Mouse (Mus musculus) heart, postnatal 36 days (tissue): ENCODE measurements around the gene Tnfrsf4. TPM values are rescaled to one million over a fixed set of nuclear protein-coding genes. Genes with fewer than 3 reads are reported as not detected.

ENCODE experiments used
- DNase-seq, 2 experiments: peaks; one replicate each; pipeline ENCODE4 v3.0.0; 2021 to 2022
- intact Hi-C: fragments of 180-260 bp; cut with DNase I; formaldehyde crosslinking; loops from one replicate; pipeline ENCODE4 v1.15.1; 2025
- total RNA-seq, 2 experiments: library from RNA; stranded (reverse); gene quantifications; 2 replicates each; pipeline ENCODE4 v1.2.3; 2021

Tnfrsf4 gene
- total RNA-seq, 2 experiments from 2014 or later: 0.27 to 0.39 TPM

DNA sequence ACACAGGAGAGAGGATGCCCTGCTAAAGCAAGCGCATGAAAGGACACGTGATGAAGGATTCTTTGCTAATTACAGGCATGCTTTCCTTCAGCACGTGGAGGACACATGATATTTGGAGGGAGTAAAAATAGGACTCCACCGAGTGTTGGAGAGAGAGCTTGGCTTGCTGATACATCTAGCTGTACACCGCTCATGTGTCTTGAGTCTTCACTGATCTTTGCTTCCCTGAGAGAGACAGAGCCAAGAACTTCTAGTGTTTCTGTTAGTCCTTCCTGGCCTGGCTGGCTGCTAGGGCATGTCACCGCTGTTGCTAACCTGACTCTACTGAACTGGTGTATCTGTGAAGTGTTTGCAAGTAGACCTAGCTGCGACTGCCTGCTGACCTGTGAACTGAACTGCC is 10.5 kb downstream of the Tnfrsf4 start:
- DNase-seq: peak in 1 of 2 experiments; percentile 21
- intact Hi-C loops: no loop called here

DNA sequence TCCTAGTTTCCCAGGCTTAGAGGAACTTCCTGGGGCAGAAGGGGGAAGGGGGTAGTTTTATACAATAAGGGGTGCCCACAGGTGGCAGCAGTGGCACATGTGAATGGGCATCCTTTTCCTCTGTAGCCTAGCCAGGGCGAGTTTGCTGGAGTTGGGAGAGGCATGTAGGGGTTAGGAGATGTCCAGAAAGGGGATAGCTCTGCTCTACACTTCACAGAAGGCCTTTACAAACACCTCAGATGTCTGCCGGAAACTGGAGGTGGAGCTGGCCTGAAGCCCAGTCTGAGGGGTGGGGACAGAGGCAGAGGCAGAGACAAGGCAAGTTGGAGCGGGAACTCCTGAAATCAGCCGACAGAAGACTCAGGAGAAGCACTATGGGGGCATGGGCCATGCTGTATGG is 12.4 kb downstream of the Tnfrsf4 start, which contains the start of gene Tnfrsf18:
Gene Tnfrsf18 (plus strand): TSS at position 152 of the 400 bp plus-strand sequence.
- DNase-seq: peak; percentile 30 to 53
- intact Hi-C loops: no loop called here

DNA sequence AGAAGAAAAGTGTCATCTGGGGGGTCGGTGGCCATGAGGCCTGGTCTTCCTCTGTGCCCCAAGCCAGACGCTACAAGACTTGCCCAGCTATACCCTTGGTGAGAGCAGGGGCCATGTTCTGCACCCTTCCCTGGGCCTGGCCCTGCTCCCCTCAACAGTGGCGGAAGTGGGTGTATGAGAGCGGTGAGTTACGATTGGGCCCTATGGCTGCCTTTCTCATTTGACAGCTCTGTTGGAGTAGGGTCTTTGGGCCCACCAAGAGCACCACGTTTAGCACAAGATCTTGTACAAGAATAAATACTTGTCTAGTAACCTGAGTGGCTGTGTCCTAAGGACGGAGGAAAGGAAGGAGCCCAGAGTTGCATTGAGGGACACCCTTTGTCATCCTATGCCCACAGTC is 14.9 kb downstream of the Tnfrsf4 start:
- intact Hi-C loops: no loop called here
- DNase-seq: no peak

DNA sequence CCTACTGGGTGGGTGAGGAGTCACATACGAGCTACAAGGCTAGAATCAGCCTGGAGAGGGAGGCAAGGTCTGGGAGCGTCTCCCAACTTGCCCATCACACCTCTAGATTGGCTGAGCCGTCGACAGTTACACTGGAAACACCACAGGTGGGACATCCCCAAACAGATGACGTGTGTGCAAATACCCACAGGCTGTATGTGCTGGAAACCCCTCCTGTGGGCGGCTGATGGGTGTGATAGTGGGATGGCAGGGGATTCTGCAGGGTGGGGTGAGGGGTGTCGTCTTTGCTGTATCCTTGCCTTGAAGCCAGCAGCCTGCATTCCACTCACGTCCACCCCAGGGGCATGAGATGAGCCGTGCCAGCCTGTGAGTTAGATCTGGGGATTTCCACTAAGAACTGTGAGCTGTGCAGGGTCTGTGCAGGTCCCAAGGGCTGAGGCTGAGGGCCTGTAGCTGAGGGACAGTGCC is 17.0 kb downstream of the Tnfrsf4 start:
- DNase-seq: no peak
- intact Hi-C loops: loop anchor here (5.0 kb wide), 3 partner anchors 68 to 167 kb away; partner anchors contain the start of genes Agrn and C1qtnf12

DNA sequence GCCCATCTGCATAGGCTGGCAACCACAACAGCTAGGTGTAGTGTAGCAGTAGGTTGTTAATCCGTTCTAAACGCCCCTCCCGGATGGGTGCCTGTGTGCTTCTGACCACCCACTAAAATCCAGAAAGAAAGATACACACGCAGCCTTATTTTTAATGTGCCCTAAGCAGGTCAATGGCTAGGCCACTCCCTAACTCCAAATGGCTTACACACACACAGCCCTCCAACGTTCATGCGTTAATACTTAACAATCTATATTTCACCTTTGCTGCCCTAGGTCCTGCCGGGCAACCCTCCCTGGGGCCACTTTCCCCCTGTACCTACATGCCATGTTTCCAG is 17.6 kb downstream of the Tnfrsf4 start:
- DNase-seq: no peak

DNA sequence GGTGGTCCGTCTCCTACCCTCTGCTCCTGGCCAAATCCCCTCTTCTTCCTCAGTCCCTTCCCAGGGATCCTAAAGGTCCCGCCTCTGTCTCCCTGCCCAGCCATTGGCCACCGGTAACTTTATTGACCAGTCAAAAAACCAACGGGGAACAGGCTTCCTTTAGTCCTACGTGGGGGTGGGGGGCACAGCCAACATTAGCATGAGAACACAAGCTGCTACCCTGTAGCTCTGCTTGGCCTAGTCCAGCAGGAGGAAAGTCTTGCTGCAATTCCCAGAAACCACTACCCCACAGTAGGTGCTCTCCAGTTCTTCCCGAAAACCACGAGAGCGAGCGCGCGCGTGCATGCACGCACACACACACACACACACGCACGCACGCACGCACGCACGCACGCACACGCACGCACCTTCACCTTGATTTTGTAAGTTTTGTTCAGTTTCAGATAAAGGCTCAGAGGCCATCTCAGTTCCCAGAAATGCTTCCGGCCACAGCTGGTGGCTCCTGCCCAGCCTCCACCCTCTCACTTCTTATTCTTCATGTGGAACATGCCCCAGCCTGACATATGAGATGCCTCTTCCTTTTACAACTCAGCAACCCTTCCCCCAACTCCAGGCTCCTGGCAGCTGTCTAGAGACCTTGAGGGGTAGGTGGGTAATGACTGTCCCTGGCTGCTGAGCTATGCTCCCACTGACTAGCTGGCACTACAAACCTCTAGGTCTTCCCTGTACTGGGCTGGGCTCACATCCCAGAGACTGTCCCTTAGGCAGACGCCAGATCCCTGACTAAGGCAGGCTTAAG is 18.1 kb downstream of the Tnfrsf4 start:
- DNase-seq: peak; percentile 77 to 81
- intact Hi-C loops: loop anchor here (2.0 to 5.0 kb wide), 4 partner anchors 39 to 166 kb away; partner anchors contain the start of genes Agrn, B3galt6, C1qtnf12 and Sdf4

More for the DNA sequence above, 17.6 kb downstream of the Tnfrsf4 start:
- intact Hi-C loops: loop anchor here (5.0 kb wide), 3 partner anchors 69 to 166 kb away; partner anchors contain the start of genes Agrn and C1qtnf12

DNA sequence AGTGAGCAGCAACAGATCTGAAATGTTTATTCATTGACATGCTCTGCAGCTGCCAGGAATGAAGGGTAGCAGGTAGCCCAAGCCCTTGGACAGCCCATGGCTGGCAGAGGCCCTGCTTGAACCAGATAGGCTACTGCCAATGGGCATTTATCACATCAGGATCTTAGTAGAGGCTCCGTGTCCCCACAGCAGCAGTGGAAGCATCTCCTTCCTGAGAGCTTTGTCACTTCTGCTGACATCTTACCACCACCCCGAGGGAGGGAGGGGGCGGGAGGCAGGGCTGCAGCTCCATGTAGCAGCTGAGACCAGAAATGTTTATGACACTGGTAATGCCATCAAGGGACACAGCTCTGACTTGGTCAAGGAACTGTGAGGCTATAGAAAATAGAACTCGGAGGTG is 19.2 kb downstream of the Tnfrsf4 start:
- intact Hi-C loops: loop anchor here (2.0 to 5.0 kb wide), 4 partner anchors 40 to 164 kb away; partner anchors contain the start of genes Agrn, B3galt6, C1qtnf12 and Sdf4
- no peak for DNase-seq

DNA sequence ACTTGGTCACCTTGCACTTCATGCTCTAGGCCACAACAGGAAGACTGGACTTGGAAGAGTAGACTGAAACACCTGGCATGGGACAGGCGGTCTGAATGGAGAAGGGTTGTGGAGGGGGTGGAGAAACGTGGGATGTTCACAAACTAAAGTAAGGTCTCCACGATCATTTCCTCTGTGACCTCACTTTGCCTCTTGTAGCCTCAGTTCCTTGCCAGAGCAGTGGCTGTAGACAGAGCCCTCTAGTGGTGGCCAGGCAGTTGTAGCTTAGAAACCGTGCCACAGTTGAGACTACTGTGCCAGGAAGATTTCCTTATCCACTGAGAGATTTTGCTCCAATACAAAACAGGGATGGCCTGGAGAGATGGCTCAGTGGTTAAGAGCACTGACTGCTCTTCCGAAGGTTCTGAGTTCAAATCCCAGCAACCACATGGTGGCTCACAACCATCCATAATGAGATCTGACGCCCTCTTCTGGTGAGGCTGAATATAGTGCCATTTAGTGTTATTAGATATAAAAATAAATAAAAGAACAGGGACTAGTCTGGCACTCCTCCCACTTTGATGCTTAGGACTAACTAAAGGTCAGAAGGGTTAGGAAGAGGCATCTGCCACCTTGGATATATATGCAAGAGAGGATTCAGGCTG is 20.0 kb downstream of the Tnfrsf4 start:
- DNase-seq: peak; percentile 42
- intact Hi-C loops: loop anchor here (2.0 to 5.0 kb wide), 4 partner anchors 41 to 164 kb away; partner anchors contain the start of genes Agrn, B3galt6, C1qtnf12 and Sdf4

DNA sequence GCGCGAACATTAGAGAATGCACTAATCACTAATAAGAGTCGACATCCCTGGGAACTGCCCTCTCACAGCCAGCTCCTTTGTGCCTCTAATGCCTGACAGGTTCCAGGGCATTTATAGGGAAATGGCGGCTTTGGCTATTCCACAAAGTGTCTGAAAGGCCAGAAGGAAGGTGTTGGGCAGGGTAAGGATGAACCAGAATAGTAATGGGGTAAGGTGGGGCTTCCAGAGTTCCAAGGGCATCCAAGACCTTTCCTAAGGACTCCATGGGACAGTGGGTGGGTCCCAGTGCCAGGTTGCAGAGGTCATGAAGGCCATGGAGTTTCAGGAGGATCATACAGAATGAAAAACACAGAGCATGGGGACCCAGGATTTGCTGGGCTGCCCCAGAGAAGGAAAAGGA is 20.7 kb downstream of the Tnfrsf4 start:
- no peak for DNase-seq
- intact Hi-C loops: loop anchor here (5.0 kb wide), 3 partner anchors 68 to 163 kb away; partner anchors contain the start of genes Agrn and C1qtnf12

DNA sequence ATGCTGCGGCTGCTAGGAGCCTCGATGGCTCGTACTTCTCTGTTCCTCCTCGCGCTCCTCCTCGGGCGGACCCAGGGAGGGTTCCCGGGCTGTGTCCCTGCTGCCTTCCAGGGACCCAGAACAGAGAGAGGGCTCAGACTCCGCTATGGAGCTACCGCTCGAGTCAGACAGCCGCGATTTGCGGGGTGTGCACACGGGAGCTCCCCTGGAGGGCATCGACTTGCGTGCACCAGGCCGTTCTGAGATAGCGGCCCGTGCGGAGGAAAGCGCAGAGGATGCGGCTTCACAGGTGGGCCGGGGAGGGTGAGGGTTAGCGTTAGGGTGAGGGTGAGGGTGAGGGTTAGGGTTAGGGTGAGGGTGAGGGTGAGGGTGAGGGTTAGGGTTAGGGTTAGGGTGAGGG is 21.3 kb downstream of the Tnfrsf4 start:
- intact Hi-C loops: loop anchor here (5.0 kb wide), 3 partner anchors 67 to 162 kb away; partner anchors contain the start of genes Agrn and C1qtnf12
- DNase-seq: no peak

DNA sequence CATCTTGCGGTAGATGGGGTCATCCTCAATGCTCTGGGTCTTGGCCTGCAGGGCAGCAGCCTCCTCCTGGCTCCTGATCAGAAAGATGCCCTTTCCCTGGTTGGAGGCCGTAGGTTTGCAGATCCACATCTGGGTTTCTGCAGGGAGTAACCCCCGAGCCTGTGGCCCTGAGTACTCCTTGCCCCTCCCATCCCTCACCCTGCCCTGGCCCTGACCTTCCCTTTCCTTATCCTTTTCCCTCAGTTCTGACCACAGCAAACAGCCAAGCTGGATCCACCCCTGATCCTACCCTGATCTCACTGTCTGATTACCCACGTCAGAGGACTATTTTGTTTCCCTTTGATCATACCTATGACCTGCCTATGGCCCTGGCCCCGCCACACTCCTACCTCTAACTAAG is 31.1 kb downstream of the Tnfrsf4 start:
- intact Hi-C loops: no loop called here
- DNase-seq: no peak

DNA sequence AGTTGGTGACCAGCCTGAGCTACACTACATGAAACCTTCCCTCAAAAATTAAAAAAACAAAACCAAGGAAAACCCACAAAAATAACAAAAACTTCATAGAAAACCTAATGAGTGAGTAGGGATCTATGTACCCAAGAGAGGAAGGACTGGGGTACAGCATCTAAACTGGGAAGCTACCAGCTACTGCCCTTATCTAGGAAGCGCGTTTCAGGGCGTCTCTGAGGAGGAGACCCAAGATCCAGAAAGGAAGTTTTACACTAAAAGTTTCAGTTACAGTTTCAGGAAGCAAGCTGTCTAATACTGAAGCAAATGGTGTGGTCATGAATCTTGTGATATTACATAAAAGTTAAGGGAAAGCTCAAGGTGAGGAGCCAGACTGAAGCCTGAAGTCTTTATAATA is 36.1 kb downstream of the Tnfrsf4 start:
- intact Hi-C loops: no loop called here
- no peak for DNase-seq

DNA sequence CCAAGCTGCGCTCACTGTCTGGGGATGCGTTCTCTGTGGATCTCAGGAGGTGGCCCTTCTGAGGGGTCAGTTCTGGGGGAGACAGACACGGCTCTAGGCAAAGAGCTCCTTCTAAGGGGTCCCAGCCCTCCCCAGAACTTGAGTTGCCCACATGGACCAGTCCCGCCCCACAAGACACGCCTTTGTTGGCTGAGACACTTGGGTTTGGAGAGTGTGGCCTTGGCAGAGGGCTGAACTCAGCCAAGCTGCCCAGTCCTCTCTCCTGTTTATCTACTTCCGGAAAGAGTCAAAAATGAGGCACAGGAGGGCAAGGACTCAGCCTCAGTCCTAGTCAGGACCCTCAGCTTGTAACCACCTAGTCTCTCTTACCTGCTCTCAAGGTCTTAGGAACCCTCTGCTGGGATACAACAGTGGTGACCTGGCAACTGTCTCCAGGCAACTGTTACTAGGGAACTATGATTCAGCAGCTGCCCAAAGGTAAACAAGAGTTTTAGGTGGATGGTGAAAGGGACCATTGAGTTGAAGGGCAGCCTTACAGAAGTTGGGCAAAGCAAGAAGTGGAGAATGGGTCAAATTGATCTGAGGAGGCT is 36.8 kb downstream of the Tnfrsf4 start:
- intact Hi-C loops: no loop called here
- DNase-seq: no peak

DNA sequence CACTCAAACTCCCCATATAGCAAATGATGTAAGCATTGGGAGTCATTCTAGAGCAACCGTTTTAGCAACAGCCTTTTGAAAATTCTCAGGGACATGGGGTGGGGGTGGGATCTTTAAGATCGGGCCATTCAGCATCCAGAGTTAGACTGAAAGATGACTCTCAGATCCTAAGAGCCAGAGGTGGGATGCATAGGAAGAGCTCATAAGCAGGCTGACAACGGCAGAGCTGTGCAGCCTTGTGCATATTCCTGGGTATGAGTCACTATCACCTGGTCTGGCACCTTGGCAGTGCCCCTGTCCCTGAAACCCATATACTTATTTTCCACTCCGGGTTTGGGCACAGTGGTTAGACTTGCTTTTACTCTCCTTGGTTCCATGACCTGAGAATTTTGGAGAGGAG is 39.5 kb downstream of the Tnfrsf4 start:
- intact Hi-C loops: no loop called here
- DNase-seq: no peak

DNA sequence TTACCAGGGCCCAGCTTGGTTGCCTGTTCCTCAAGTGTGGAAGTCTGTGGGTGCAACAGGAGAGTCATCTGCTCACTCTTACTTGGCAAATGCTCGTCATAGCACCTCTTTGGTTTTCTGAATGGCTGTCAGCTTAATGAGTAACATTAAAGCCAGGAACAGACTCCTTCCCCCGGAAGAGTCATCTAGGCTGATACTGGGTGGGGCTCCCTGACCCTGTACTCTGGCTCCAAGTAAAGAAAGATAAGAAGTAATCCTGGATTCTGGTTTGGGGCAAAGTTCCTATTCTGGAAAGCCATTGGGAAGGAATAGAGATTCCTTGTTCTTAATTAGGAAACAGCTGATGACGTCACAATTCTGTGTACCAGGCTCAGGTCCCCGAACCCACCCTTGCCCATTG is 40.5 kb downstream of the Tnfrsf4 start:
- intact Hi-C loops: no loop called here
- no peak for DNase-seq

DNA sequence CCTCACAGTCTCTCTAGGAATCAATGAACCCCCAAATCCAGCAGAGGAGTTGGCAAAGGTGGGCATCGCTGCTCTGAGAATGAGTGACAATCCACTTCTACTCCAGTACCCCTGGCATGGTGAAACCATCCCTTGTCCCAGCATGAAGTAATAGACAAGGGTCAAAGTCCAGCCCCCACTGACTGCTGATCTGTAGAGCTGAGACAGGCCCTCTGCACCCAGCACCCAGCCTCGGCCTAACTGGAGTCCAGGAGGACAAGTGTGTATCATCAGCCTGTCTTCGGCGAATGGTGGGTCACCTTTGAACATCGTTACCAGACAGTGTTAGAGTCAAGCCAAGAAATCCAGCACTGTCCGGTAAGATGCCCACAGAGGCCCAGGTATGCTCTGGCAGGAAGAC is 41.0 kb downstream of the Tnfrsf4 start:
- intact Hi-C loops: no loop called here
- no peak for DNase-seq

DNA sequence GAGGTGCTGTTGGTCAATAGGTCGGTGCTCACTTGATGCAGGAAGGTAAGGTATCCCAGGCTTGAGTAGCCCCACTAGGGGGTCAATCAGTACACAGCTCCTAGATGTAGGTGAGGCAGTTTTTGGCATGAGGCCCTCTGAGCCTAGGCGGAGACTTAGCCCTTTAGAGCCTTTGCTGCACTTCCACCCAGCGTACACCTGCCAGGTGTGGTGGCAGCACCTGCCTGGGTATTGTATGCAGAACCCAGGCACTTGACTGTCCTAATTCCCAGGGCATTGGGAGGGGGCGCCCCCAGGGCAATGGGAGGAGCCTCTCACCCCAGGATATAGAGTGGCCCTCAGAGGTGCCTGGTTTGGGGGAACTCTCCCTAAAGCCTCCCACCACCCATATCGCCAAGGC is 41.5 kb downstream of the Tnfrsf4 start:
- intact Hi-C loops: no loop called here
- no peak for DNase-seq

DNA sequence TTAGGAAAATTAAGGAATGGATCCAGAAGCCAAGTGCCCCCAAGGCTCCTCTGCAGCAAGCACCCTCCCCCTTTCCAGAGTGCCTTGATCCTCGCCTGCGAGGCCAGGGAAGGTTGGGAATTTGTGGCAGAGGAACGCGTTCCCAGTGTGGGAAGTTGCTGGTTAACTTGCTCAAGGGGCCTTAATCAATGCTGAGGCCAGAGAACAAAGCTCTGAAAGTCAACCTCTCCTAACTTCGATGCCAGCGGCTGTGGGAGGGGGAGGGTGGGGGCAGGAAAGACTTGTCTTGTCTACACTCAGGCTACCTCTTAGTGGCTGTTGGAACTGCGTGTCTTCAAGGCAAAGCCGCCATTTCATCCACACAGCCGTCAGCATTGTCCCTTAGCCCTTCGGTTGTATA is 44.1 kb downstream of the Tnfrsf4 start:
- intact Hi-C loops: no loop called here
- DNase-seq: no peak

DNA sequence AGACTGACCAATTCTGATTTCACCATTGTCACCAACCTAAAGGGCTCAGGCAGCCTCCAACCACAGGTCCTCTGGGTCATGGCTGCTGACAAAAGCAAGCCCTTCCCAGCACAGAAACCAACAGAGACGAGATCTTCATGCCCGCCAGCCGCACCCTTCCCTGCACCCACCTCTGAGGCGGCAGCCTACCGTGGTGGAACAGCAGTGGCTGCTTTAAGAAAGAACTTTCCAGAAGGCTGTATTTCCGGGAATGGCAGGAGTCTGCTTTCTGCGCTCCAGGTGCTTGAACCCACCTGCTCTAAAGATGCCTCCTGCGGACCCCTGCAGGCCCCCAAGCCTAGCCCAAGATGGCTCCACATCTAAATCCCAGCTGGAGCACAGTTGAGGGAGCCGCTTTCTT is 45.2 kb downstream of the Tnfrsf4 start:
- no peak for DNase-seq
- intact Hi-C loops: no loop called here

DNA sequence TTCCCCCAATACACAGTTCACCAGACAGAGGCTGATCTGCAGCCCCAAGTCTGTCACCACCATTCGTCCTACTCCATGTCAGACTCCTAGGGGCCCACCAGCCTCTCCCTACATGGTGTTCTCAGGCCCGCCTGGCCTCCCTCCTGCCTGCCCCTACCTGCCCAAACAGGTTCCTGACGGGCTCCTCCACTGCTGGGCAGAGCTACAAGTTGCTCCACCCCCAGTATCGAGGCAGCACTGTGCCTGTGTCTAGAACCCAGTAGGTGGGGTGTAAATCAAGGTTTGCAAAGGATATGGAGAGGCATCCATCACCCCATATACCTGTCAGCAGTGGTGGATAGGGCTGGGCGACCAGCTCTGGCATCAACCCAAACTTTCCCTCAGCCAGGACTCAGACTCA is 45.6 kb downstream of the Tnfrsf4 start, which contains the start of gene Ttll10:
Gene Ttll10 (minus strand): TSS at position 154 of the 400 bp plus-strand sequence.
- DNase-seq: no peak
- intact Hi-C loops: no loop called here

DNA sequence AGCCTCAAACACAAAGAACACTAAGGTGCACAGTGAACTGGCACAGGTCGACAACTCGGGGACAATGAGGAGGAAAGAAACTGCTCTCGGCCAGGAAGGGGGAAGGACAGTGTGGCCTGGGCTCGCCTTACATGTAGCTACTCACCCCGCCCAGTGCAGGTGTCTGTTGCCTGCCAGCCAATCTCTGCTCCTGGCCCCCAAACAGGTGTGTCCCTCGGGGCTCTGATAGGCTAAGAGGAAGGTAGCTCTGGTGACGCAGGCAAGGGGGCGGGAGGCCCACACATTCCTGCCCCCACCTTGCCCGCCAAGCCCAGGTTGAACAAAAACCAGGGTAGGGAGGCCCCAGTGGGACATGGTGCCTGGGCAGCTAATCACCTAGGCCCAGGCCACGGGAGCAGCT is 46.1 kb downstream of the Tnfrsf4 start:
- DNase-seq: no peak
- intact Hi-C loops: no loop called here
